Mouse (Mus musculus) megakaryocyte-erythroid progenitor cell, adult 5 weeks (primary cell): Measurements from ENCODE around the gene Zbtb8a. TPM values are rescaled to one million over a fixed set of nuclear protein-coding genes. Genes with fewer than 3 reads are reported as not detected.

Source experiments
- polyA plus RNA-seq: library from polyadenylated mRNA; stranded (reverse); fragments of >175 nt; gene quantifications from 2 replicates; pipeline ENCODE4 v1.2.3, GENCODE M21; 2012

The Zbtb8a gene
- 3.2 and 3.7 TPM in 2 replicates for polyA plus RNA-seq

DNA sequence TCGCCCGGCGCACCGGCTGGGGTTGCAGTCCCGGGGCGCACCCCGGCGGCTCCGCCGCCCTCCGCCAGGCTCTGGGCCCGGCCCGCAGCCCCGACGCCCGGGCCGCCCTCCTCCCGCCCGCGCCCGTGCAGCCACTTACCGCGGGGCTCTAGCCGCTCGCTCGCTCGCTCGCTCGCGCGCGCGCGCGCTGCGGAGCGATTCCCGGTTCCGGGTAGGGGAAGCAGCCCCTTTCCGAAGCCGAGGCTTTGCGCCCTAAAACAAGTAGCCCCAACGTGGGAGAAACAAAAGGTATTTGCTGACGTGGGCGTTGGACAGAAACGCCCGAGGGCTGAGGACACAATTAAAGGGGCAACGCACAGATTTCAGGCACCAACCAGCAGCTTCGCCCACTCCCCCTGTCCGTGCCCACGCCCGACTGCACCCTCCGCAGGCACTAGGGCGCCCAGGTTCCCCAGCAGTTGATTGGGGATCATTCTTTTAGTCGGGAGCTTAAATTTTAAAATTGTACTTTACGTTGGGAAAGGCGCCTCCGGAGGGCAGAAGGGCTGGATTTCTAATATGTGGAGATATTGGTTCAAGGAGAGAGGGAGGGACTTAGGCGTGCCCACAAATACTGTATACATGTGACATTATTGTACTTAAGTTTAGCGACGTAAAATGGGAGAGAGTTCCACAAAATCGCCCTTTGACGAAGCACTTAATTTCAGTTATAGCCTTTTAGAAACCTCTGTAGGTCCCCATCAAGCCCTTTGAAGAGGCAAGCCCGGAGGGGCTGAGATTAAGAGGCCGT, at the start of gene Zbtb8a:
TSS of gene Zbtb8a (minus strand) at position 516 of the 790 bp plus-strand sequence.

DNA sequence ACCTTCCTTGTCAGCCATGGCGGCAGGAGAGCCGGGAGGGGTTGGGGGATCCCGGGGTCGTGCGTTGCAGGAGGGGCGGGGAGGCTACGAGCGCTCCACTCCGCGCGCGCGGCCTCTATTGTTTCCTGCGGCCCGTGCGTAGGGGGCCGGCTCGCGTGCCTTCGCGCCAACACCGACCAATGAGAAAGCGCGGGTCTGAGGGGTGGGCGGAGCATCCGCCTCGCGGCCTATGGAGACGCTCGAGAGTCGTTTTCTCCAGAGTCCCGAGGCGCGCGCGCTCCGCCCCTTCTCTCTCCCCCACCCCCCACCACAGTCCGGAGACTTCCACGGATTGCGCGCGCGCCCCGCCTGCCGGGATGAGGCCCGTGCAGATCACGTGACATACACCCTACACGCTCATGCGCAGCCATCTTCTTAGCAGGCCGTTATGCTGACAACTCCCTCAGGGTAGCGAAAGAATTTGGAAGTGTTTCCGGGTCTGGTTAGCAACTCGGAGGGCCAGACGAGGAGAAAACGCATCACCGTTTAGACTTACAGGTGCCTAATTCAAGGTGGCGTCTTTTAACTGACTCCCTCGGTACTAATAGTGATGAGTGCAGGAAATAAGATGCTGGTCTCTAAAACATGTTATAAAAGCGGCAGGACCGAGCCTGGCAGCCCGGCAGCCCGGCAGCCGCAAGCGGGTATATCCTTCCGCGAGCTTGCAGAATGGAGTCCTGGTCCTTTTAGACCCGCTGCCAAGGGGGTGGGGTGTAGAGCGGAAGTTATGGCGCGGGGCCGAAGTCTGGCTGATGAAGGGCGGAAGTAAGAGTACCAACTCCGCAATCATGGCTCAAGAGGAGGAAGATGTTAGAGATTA, 42.5 kb downstream of the Zbtb8a start, which contains the start of the genes Rbbp4 and Zbtb8os:
TSS of gene Rbbp4 (minus strand) at position 155 of the 859 bp plus-strand sequence.
TSS of gene Zbtb8os (plus strand) at position 480 of the 859 bp plus-strand sequence.

Other genes with a start within 250 kb of the Zbtb8a start
- gene Fndc5, start 241.1 kb downstream of the Zbtb8a start, polyA plus RNA-seq = 0.03 TPM in 1 of 2 replicates, not detected in the other
- gene S100pbp, start 188.4 kb downstream of the Zbtb8a start, polyA plus RNA-seq = 1.2 and 2.1 TPM in 2 replicates
- gene Yars, start 188.4 kb downstream of the Zbtb8a start, polyA plus RNA-seq = 22.9 and 32.2 TPM in 2 replicates
- 5.6 and 6.0 TPM in 2 replicates for gene C77080, start 116.7 kb downstream of the Zbtb8a start, polyA plus RNA-seq
- gene Sync, start 90.5 kb downstream of the Zbtb8a start, polyA plus RNA-seq = not detected in 2 replicates
- gene Rbbp4, start 42.7 kb downstream of the Zbtb8a start, polyA plus RNA-seq = 51.0 and 59.6 TPM in 2 replicates
- 2.6 and 3.8 TPM in 2 replicates for gene Zbtb8os, start 42.4 kb downstream of the Zbtb8a start, polyA plus RNA-seq
- gene Zbtb8b, start 62.7 kb upstream of the Zbtb8a start, polyA plus RNA-seq = not detected in 2 replicates
- 80.0 and 116 TPM in 2 replicates for gene Bsdc1, start 83.5 kb upstream of the Zbtb8a start, polyA plus RNA-seq
- gene Tssk3, start 112.9 kb upstream of the Zbtb8a start, polyA plus RNA-seq = not detected in 2 replicates
- 3.2 and 3.4 TPM in 2 replicates for gene Fam229a, start 113.1 kb upstream of the Zbtb8a start, polyA plus RNA-seq
- 233 and 330 TPM in 2 replicates for gene Marcksl1, start 135.5 kb upstream of the Zbtb8a start, polyA plus RNA-seq
- gene Hdac1, start 164.6 kb upstream of the Zbtb8a start, polyA plus RNA-seq = 115 and 122 TPM in 2 replicates
- 6.4 and 7.9 TPM in 2 replicates for gene Lck, start 195.5 kb upstream of the Zbtb8a start, polyA plus RNA-seq
- gene Fam167b, start 200.4 kb upstream of the Zbtb8a start, polyA plus RNA-seq = not detected in 2 replicates
- 131 and 152 TPM in 2 replicates for gene Eif3i, start 222.5 kb upstream of the Zbtb8a start, polyA plus RNA-seq
- 186 and 194 TPM in 2 replicates for gene Tmem234, start 222.6 kb upstream of the Zbtb8a start, polyA plus RNA-seq
- 1.2 and 3.3 TPM in 2 replicates for gene Dcdc2b, start 236.1 kb upstream of the Zbtb8a start, polyA plus RNA-seq
- gene Iqcc, start 241.0 kb upstream of the Zbtb8a start, polyA plus RNA-seq = 2.2 and 6.9 TPM in 2 replicates
- gene Ccdc28b, start 245.8 kb upstream of the Zbtb8a start, polyA plus RNA-seq = 38.4 and 40.8 TPM in 2 replicates